Comparison of ENCODE assay signal across 24 mouse cellular contexts in the genomic region with DNA sequence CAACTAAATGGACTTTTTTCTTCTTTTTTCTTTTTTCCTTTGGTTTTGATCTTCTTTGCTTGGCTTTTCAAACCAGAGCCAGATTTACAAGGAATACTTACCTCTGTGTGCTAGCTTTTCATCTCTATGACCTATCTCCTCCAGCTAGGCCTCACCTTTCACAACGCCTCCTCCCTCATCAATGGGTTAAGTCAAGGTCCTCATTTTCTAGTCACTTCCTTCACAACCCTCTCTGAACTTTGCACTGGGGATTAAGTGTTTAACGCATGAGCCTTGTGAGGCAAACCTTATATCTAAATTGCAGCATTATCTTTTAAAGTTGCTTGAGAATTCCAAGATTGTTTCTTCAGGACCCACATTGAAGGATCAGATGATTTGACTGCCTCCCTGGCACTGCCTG. TPM values are rescaled to one million over a fixed set of nuclear protein-coding genes. Genes with fewer than 3 reads are reported as not detected.
"Had no signal": no experiment of that assay in that cellular context is flagged by ENCODE, and none has a peak within 500 bp of the region (broad histone marks: within the 10 kb centered on the region; RNA-seq: fewer than 3 reads in every experiment).

No protein-coding gene starts in this region.

- ATAC-seq: lung, postnatal 0 days; midbrain, embryonic 16.5 days had no signal

- H3K36me3 ChIP-seq: lung, embryonic 15.5 days; midbrain, embryonic 10.5 days; midbrain, embryonic 12.5 days; neural tube, embryonic 12.5 days; stomach, embryonic 15.5 days had no signal

- H3K4me2 ChIP-seq: lung, embryonic 15.5 days; midbrain, embryonic 12.5 days; neural tube, embryonic 12.5 days; stomach, embryonic 15.5 days had no signal

- H3K4me3 ChIP-seq: lung, embryonic 15.5 days; midbrain, embryonic 10.5 days; midbrain, embryonic 12.5 days; myocyte; neural tube, embryonic 12.5 days; stomach, embryonic 15.5 days had no signal

- H3K9me3 ChIP-seq: lung, embryonic 15.5 days; midbrain, embryonic 10.5 days; midbrain, embryonic 12.5 days; neural tube, embryonic 12.5 days; stomach, embryonic 15.5 days had no signal

- H3K4me1 ChIP-seq: lung, embryonic 15.5 days; midbrain, embryonic 12.5 days; stomach, embryonic 15.5 days had no signal

- H3K27me3 ChIP-seq: lung, embryonic 15.5 days; midbrain, embryonic 12.5 days; neural tube, embryonic 12.5 days; stomach, embryonic 15.5 days had no signal

- DNase-seq: lung, adult 18-20 months; lung, postnatal 4 days; right cerebral cortex, adult 18-20 months; right cerebral cortex, postnatal 25 days; right cerebral cortex, postnatal 4 days; thymus, adult 2 months; thymus, postnatal 25 days; thymus, postnatal 4 days had no signal

- H3K9ac ChIP-seq: liver, embryonic 14.5 days; lung, embryonic 15.5 days; midbrain, embryonic 12.5 days; neural tube, embryonic 12.5 days; stomach, embryonic 15.5 days had no signal

- H3K27ac ChIP-seq: liver, embryonic 14.5 days; lung, embryonic 15.5 days; midbrain, embryonic 10.5 days; midbrain, embryonic 12.5 days; neural tube, embryonic 12.5 days; stomach, embryonic 15.5 days; stomach, postnatal 0 days had no signal

RNA-seq across cellular contexts. Expression of a gene that starts 27.2 kb away (rescaled TPM):
- polyA plus RNA-seq: liver, embryonic 14.5 days; liver, embryonic 16.5 days; lung, embryonic 15.5 days; lung, postnatal 0 days; midbrain, embryonic 10.5 days; midbrain, embryonic 12.5 days; midbrain, embryonic 14.5 days; midbrain, embryonic 16.5 days; myocyte; neural tube, embryonic 14.5 days; spleen, adult 2 months; stomach, embryonic 15.5 days; stomach, postnatal 0 days; testis, adult 2 months; thymus, adult 2 months; urinary bladder, adult 2 months had no signal

RNA-seq across cellular contexts. Expression of a gene that starts 58.2 kb away (rescaled TPM):
- polyA plus RNA-seq: liver, embryonic 14.5 days; liver, embryonic 16.5 days; lung, embryonic 15.5 days; lung, postnatal 0 days; midbrain, embryonic 10.5 days; midbrain, embryonic 12.5 days; midbrain, embryonic 14.5 days; midbrain, embryonic 16.5 days; myocyte; neural tube, embryonic 12.5 days; neural tube, embryonic 14.5 days; spleen, adult 2 months; stomach, embryonic 15.5 days; stomach, postnatal 0 days; testis, adult 2 months; thymus, adult 2 months; urinary bladder, adult 2 months had no signal
